Mouse (Mus musculus): ENCODE results near the gene Tubb2a. TPM values are rescaled to one million over a fixed set of nuclear protein-coding genes. Genes with fewer than 3 reads are reported as not detected.

Gene Tubb2a
- total RNA-seq (2017): 8.1 and 15.1 TPM in 2 replicates

GRCm38 (mm10) chr13:34077492-34078271, at the start of gene Tubb2a:
Gene Tubb2a, minus strand, starts transcription at chr13:34078007.
- peak; percentile 74 for ATAC-seq (replicated peaks; ENCODE audit: low read depth, poor library complexity, severe bottlenecking)

- ATAC-seq (replicated peaks; ENCODE audit: low read depth, poor library complexity, severe bottlenecking): no peak
Observed at GRCm38 (mm10) chr13:34125711-34126110, 47.9 kb upstream of the Tubb2a start.

GRCm38 (mm10) chr13:34120536-34120935, 42.7 kb upstream of the Tubb2a start:
- ATAC-seq (replicated peaks; ENCODE audit: low read depth, poor library complexity, severe bottlenecking): no peak

GRCm38 (mm10) chr13:34119406-34119805, 41.6 kb upstream of the Tubb2a start:
- no peak for ATAC-seq (replicated peaks; ENCODE audit: low read depth, poor library complexity, severe bottlenecking)

- ATAC-seq (replicated peaks; ENCODE audit: low read depth, poor library complexity, severe bottlenecking): peak; percentile 46
Observed at GRCm38 (mm10) chr13:34118816-34119215, 41.0 kb upstream of the Tubb2a start.

- ATAC-seq (replicated peaks; ENCODE audit: low read depth, poor library complexity, severe bottlenecking): peak; percentile 20
Observed at GRCm38 (mm10) chr13:34116508-34116907, 38.7 kb upstream of the Tubb2a start.

GRCm38 (mm10) chr13:34114654-34115053, 36.8 kb upstream of the Tubb2a start:
- ATAC-seq (replicated peaks; ENCODE audit: low read depth, poor library complexity, severe bottlenecking): no peak

GRCm38 (mm10) chr13:34113086-34113485, 35.3 kb upstream of the Tubb2a start:
- ATAC-seq (replicated peaks; ENCODE audit: low read depth, poor library complexity, severe bottlenecking): no peak

GRCm38 (mm10) chr13:34112369-34113081, 34.7 kb upstream of the Tubb2a start:
- ATAC-seq (replicated peaks; ENCODE audit: low read depth, poor library complexity, severe bottlenecking): no peak

GRCm38 (mm10) chr13:34111878-34112277, 34.1 kb upstream of the Tubb2a start:
- ATAC-seq (replicated peaks; ENCODE audit: low read depth, poor library complexity, severe bottlenecking): no peak

- ATAC-seq (replicated peaks; ENCODE audit: low read depth, poor library complexity, severe bottlenecking): no peak
Observed at GRCm38 (mm10) chr13:34111019-34111418, 33.2 kb upstream of the Tubb2a start.

GRCm38 (mm10) chr13:34109677-34110058, 31.9 kb upstream of the Tubb2a start:
- ATAC-seq (replicated peaks; ENCODE audit: low read depth, poor library complexity, severe bottlenecking): no peak

- ATAC-seq (replicated peaks; ENCODE audit: low read depth, poor library complexity, severe bottlenecking): no peak
Observed at GRCm38 (mm10) chr13:34109035-34109676, 31.3 kb upstream of the Tubb2a start.

GRCm38 (mm10) chr13:34106999-34107398, 29.2 kb upstream of the Tubb2a start:
- ATAC-seq (replicated peaks; ENCODE audit: low read depth, poor library complexity, severe bottlenecking): peak; percentile 71; the same call in 1 of the 2 replicates

GRCm38 (mm10) chr13:34106256-34106655, 28.4 kb upstream of the Tubb2a start:
- no peak for ATAC-seq (replicated peaks; ENCODE audit: low read depth, poor library complexity, severe bottlenecking)

- ATAC-seq (replicated peaks; ENCODE audit: low read depth, poor library complexity, severe bottlenecking): no peak
Observed at GRCm38 (mm10) chr13:34105364-34105763, 27.6 kb upstream of the Tubb2a start.

- ATAC-seq (replicated peaks; ENCODE audit: low read depth, poor library complexity, severe bottlenecking): peak; percentile 81
Observed at GRCm38 (mm10) chr13:34101908-34102307, 24.1 kb upstream of the Tubb2a start.

GRCm38 (mm10) chr13:34101247-34101646, 23.4 kb upstream of the Tubb2a start:
- ATAC-seq (replicated peaks; ENCODE audit: low read depth, poor library complexity, severe bottlenecking): 0 out of 2 replicates have a peak, but pooled peaks have one; percentile 27

- ATAC-seq (replicated peaks; ENCODE audit: low read depth, poor library complexity, severe bottlenecking): peak; percentile 44
Observed at GRCm38 (mm10) chr13:34100733-34101132, 22.9 kb upstream of the Tubb2a start.

GRCm38 (mm10) chr13:34097086-34097485, 19.3 kb upstream of the Tubb2a start:
- ATAC-seq (replicated peaks; ENCODE audit: low read depth, poor library complexity, severe bottlenecking): no peak

GRCm38 (mm10) chr13:34096455-34096854, 18.6 kb upstream of the Tubb2a start:
- no peak for ATAC-seq (replicated peaks; ENCODE audit: low read depth, poor library complexity, severe bottlenecking)

All from common myeloid progenitor, adult 5-6 weeks (primary cell).